Mouse (Mus musculus): ENCODE data around the gene Acsl5.

DNA sequence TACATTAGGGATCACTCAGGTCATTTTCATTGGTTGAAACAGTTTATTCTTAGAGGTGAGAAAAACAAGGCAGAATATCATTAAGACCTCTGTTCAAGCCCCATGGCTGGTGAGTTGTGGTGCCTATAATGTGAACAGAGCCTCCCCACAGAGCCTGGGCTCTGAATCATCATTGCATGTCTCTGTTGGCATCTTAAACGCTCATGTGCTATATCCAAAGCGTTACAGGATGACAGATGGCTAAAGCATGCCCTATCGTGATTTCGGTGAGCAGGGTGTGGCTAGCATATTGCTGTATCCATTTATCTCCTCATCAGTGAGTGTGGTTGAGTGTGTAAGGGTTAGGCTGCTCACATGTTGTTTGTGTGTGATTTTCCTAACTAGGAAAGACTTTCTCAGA is 75.8 kb downstream of the Acsl5 start:
- no peak for TF ChIP-seq GATA1 (IDR thresholded peaks at IDR 0.05; ENCODE audit: borderline replicate concordance, low read length)
- TF ChIP-seq FLI1 (IDR thresholded peaks at IDR 0.05; ENCODE audit: low read length) = no peak

Data from megakaryocyte, embryonic 14.5 days (primary cell).